Comparison of ENCODE assay signal across 8 mouse cellular contexts in the genomic region with DNA sequence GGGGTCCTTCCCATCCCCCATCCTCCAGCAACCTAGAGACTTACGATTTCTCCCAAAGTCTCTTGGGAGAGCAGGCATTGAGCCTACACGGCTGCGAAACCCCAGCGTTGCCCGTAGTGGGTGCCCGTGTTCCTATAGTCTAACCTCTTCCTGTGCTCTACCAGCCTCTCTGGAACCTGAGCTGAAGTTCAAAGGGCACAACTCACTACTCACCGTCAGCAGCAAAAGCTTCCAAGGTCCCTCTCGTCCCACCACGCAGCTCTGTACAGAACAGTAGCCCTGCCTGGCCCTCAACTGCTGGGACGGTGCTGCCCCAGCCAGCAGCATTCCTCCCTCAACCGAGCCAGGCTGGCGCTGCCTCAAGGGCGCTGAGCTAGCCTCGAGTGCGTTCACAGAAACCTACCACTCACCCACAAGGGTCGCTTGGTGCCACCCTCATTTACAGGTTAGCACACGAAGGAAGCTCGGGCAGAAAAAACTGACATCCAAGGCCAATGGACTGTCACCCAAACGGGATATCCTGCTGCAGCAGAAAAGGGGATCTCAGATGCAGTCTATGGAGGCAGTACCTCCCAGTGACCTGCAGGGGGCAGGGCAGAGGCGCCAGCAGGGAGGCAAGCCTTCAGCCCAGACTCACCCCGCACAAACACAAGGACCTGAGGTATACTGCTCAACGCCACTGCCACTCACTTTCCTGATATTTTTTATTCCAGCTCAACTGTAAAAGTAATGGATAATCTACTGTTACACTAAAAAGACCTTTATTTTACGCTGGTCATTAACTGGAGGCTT.
DNase-seq lines count a peak whose midpoint lies in the region; ATAC-seq lines count a peak whose summit lies in the region.

No protein-coding gene starts in this region.

- H3K27ac ChIP-seq in embryonic facial prominence, embryonic 10.5 days (replicated peaks) = no peak overlapping the region
- peak overlapping the region; percentile 13; the same call in 1 of the 2 replicates for H3K27ac ChIP-seq in neural tube, embryonic 13.5 days (replicated peaks)

- no peak overlapping the region for H3K4me2 ChIP-seq in neural tube, embryonic 13.5 days

- ATAC-seq in neural tube, embryonic 13.5 days (ENCODE audit: low read depth) = 0 out of 2 replicates have a peak, but pooled peaks have one; percentile 44

- no peaks in the 10 kb centered on the region for H3K36me3 ChIP-seq in embryonic facial prominence, embryonic 10.5 days (replicated peaks)
- H3K36me3 ChIP-seq in neural tube, embryonic 13.5 days = no peaks in the 10 kb centered on the region

- no peak overlapping the region for H3K4me3 ChIP-seq in embryonic facial prominence, embryonic 10.5 days
- no peak overlapping the region for H3K4me3 ChIP-seq in neural tube, embryonic 13.5 days

- WGBS in embryonic facial prominence, embryonic 10.5 days = 46% methylated on average over 23 of the region's 23 CpGs
- 47% methylated on average over 23 of the region's 23 CpGs for WGBS in neural tube, embryonic 13.5 days

- H3K9ac ChIP-seq in neural tube, embryonic 13.5 days = no peak overlapping the region

- peaks cover 8% of the 10 kb centered on the region for H3K4me1 ChIP-seq in embryonic facial prominence, embryonic 10.5 days
- peaks cover 21% of the 10 kb centered on the region for H3K4me1 ChIP-seq in neural tube, embryonic 13.5 days (replicated peaks)

- H3K27me3 ChIP-seq in embryonic facial prominence, embryonic 10.5 days (replicated peaks; ENCODE audit: low read depth, poor library complexity, severe bottlenecking) = no peaks in the 10 kb centered on the region
- no peaks in the 10 kb centered on the region for H3K27me3 ChIP-seq in neural tube, embryonic 13.5 days

- no peaks in the 10 kb centered on the region for H3K9me3 ChIP-seq in embryonic facial prominence, embryonic 10.5 days
- no peaks in the 10 kb centered on the region for H3K9me3 ChIP-seq in neural tube, embryonic 13.5 days

- peak; percentile 12 for DNase-seq in heart, adult 8-10 months (ENCODE audit: low spot score)
- DNase-seq in heart, adult 11 months = no peak
- peak; percentile 15 to 16 for DNase-seq in B cell, adult 2 months
- peak; percentile 71 for DNase-seq in adrenal gland, adult 2 months
- peak; percentile 74 for DNase-seq in embryonic facial prominence, embryonic 10.5 days (ENCODE audit: low spot score)
- DNase-seq in layer of hippocampus, adult 9-11 months = peak; percentile 32
- no peak for DNase-seq in spleen, postnatal 10 days (ENCODE audit: low spot score in 2 of 2)

Comparison
In these comparisons a context has a peak if more than half of its experiments do, and no peak if none do; other contexts are left out.
1. DNase-seq: peak in heart, adult 8-10 months (single experiment), B cell, adult 2 months (2 of 2), adrenal gland, adult 2 months (single experiment), embryonic facial prominence, embryonic 10.5 days (single experiment) and layer of hippocampus, adult 9-11 months (single experiment); none in heart, adult 11 months (single experiment) and spleen, postnatal 10 days (0 of 2).